Mouse (Mus musculus) kidney, embryonic 16.5 days (tissue): ENCODE data around the gene Epb41l1. TPM values are rescaled to one million over a fixed set of nuclear protein-coding genes. Genes with fewer than 3 reads are reported as not detected.

Experiments
- ATAC-seq: fragments of 200-750 bp; cut with Nextera tagmentation; 2 replicates; pipeline ENCODE4 v1.8.0; 2017; ENCODE audit warnings: moderate TSS enrichment; ENCODE audit not compliant: low FRiP score, low TSS enrichment
- H3K27ac ChIP-seq: fragments of 300-500 bp; sonication (generic); 2 replicates; pipeline ENCODE4 v1.5.1; 2014; ENCODE audit warnings: low read length
- H3K27me3 ChIP-seq: fragments of 300-500 bp; sonication (generic); 2 replicates; pipeline ENCODE4 v1.6.1; 2014; ENCODE audit warnings: low read length, control low read depth, mixed read lengths; ENCODE audit not compliant: insufficient read depth
- H3K36me3 ChIP-seq: fragments of 300-500 bp; sonication (generic); 2 replicates; pipeline ENCODE4 v1.6.1; 2014; ENCODE audit warnings: low read length, control low read depth, mixed read lengths; ENCODE audit not compliant: insufficient read depth
- H3K4me1 ChIP-seq: fragments of 300-500 bp; sonication (generic); 2 replicates; pipeline ENCODE4 v1.6.1; 2014; ENCODE audit warnings: low read length, control low read depth, mixed read lengths; ENCODE audit not compliant: insufficient read depth
- H3K4me2 ChIP-seq: fragments of 300-500 bp; sonication (generic); replicated peaks from 2 replicates; pipeline ENCODE4 v1.6.1; 2014; ENCODE audit warnings: low read depth, low read length
- H3K4me3 ChIP-seq: fragments of 300-500 bp; sonication (generic); 2 replicates; pipeline ENCODE4 v1.5.1; 2014; ENCODE audit warnings: mild to moderate bottlenecking, low read length
- H3K9ac ChIP-seq: fragments of 300-500 bp; sonication (generic); replicated peaks from 2 replicates; pipeline ENCODE4 v1.6.1; 2014; ENCODE audit warnings: low read length
- H3K9me3 ChIP-seq: fragments of 300-500 bp; sonication (generic); 2 replicates; pipeline ENCODE4 v1.6.1; 2016; ENCODE audit warnings: low read length, control low read depth
- WGBS: fragments of 180-500 bp; shearing (Covaris S2); extraction: QIAGEN DNeasy Blood & Tissue Kit; methylation state at CpG from one replicate; pipeline ENCODE4 v1.1.7; 2014; 5-methylcytosine and 5-hydroxymethylcytosine counted together
- polyA plus RNA-seq: library from polyadenylated mRNA; unstranded; fragments of >200 nt; fragmentation: Nextera tagmentation; extraction: Ambion mirVana; gene quantifications from 2 replicates; pipeline ENCODE4 v1.2.1, GENCODE M21; 2015

Epb41l1 gene
- polyA plus RNA-seq, 1 experiment from 2014 or later = 2.1 TPM

GRCm38 (mm10) chr2:156568647-156569046 is 147.9 kb downstream of the Epb41l1 start:
- WGBS = 90% methylated on average over 7 of the region's 7 CpGs
- H3K9me3 ChIP-seq = no peaks in the 10 kb centered on the region
- H3K4me1 ChIP-seq = no peaks in the 10 kb centered on the region
- peaks cover 26% of the 10 kb centered on the region for H3K36me3 ChIP-seq
- no peak overlapping the region for H3K9ac ChIP-seq
- no peaks in the 10 kb centered on the region for H3K27me3 ChIP-seq
- H3K27ac ChIP-seq = no peak overlapping the region
- no peak overlapping the region for H3K4me3 ChIP-seq
- H3K4me2 ChIP-seq = no peak overlapping the region
- no peak for ATAC-seq

GRCm38 (mm10) chr2:156569261-156569660 is 148.6 kb downstream of the Epb41l1 start:
- 89% methylated on average over 3 of the region's 3 CpGs for WGBS
- H3K4me3 ChIP-seq = no peak overlapping the region
- no peak for ATAC-seq
- no peaks in the 10 kb centered on the region for H3K27me3 ChIP-seq
- no peaks in the 10 kb centered on the region for H3K9me3 ChIP-seq
- no peaks in the 10 kb centered on the region for H3K4me1 ChIP-seq
- no peak overlapping the region for H3K4me2 ChIP-seq
- H3K36me3 ChIP-seq = peaks cover 24% of the 10 kb centered on the region
- H3K27ac ChIP-seq = no peak overlapping the region
- no peak overlapping the region for H3K9ac ChIP-seq

- WGBS = 55% methylated on average over 6 of the region's 6 CpGs
- no peaks in the 10 kb centered on the region for H3K27me3 ChIP-seq
- H3K4me1 ChIP-seq = no peaks in the 10 kb centered on the region
- H3K36me3 ChIP-seq = peaks cover 22% of the 10 kb centered on the region
- no peak overlapping the region for H3K27ac ChIP-seq
- no peak overlapping the region for H3K4me2 ChIP-seq
- ATAC-seq = no peak
- H3K4me3 ChIP-seq = no peak overlapping the region
- no peak overlapping the region for H3K9ac ChIP-seq
- H3K9me3 ChIP-seq = no peaks in the 10 kb centered on the region
These were observed 150.8 kb downstream of the Epb41l1 start for GRCm38 (mm10) chr2:156571521-156571920.

- Histone ChIP-seq H3K27ac (no peak overlapping the region), H3K4me1 (no peaks in the 10 kb centered on the region), H3K4me3 (no peak overlapping the region), H3K4me2 (no peak overlapping the region), H3K9ac (no peak overlapping the region), H3K9me3 (no peaks in the 10 kb centered on the region), H3K36me3 (no peaks in the 10 kb centered on the region), H3K27me3 (no peaks in the 10 kb centered on the region)
- 68% methylated on average over 7 of the region's 7 CpGs for WGBS
- no peak for ATAC-seq
These were observed 156.3 kb downstream of the Epb41l1 start for GRCm38 (mm10) chr2:156576850-156577587.

GRCm38 (mm10) chr2:156580507-156580906 is 159.8 kb downstream of the Epb41l1 start:
- Histone ChIP-seq H3K27ac (no peak overlapping the region), H3K9ac (no peak overlapping the region), H3K4me2 (no peak overlapping the region), H3K4me3 (no peak overlapping the region), H3K27me3 (no peaks in the 10 kb centered on the region), H3K4me1 (no peaks in the 10 kb centered on the region), H3K36me3 (no peaks in the 10 kb centered on the region), H3K9me3 (no peaks in the 10 kb centered on the region)
- no peak for ATAC-seq
- 78% methylated on average over 5 of the region's 5 CpGs for WGBS

- H3K4me2 ChIP-seq = no peak overlapping the region
- no peaks in the 10 kb centered on the region for H3K4me1 ChIP-seq
- H3K27ac ChIP-seq = no peak overlapping the region
- no peak overlapping the region for H3K4me3 ChIP-seq
- 59% methylated on average over 10 of the region's 10 CpGs for WGBS
- no peaks in the 10 kb centered on the region for H3K36me3 ChIP-seq
- ATAC-seq = no peak
- no peak overlapping the region for H3K9ac ChIP-seq
- H3K27me3 ChIP-seq = no peaks in the 10 kb centered on the region
- no peaks in the 10 kb centered on the region for H3K9me3 ChIP-seq
These were observed 160.5 kb downstream of the Epb41l1 start for GRCm38 (mm10) chr2:156581244-156581643.

- H3K27me3 ChIP-seq = no peaks in the 10 kb centered on the region
- ATAC-seq = no peak
- no peaks in the 10 kb centered on the region for H3K4me1 ChIP-seq
- H3K9ac ChIP-seq = no peak overlapping the region
- no peaks in the 10 kb centered on the region for H3K9me3 ChIP-seq
- no peak overlapping the region for H3K4me2 ChIP-seq
- WGBS = 80% methylated on average over 10 of the region's 10 CpGs
- no peak overlapping the region for H3K27ac ChIP-seq
- H3K4me3 ChIP-seq = no peak overlapping the region
- no peaks in the 10 kb centered on the region for H3K36me3 ChIP-seq
These were observed 162.2 kb downstream of the Epb41l1 start for GRCm38 (mm10) chr2:156582887-156583286.

- no peak overlapping the region for H3K27ac ChIP-seq
- no peak overlapping the region for H3K9ac ChIP-seq
- H3K9me3 ChIP-seq = no peaks in the 10 kb centered on the region
- no peaks in the 10 kb centered on the region for H3K4me1 ChIP-seq
- H3K36me3 ChIP-seq = no peaks in the 10 kb centered on the region
- no peak overlapping the region for H3K4me2 ChIP-seq
- no peaks in the 10 kb centered on the region for H3K27me3 ChIP-seq
- 63% methylated on average over 11 of the region's 11 CpGs for WGBS
- no peak overlapping the region for H3K4me3 ChIP-seq
- no peak for ATAC-seq
These were observed 163.6 kb downstream of the Epb41l1 start for GRCm38 (mm10) chr2:156584154-156584796.

- 46% methylated on average over 14 of the region's 14 CpGs for WGBS
- Histone ChIP-seq H3K27me3 (no peaks in the 10 kb centered on the region), H3K9me3 (no peaks in the 10 kb centered on the region), H3K4me3 (no peak overlapping the region), H3K36me3 (no peaks in the 10 kb centered on the region), H3K27ac (no peak overlapping the region), H3K9ac (no peak overlapping the region), H3K4me2 (no peak overlapping the region), H3K4me1 (no peaks in the 10 kb centered on the region)
- no peak for ATAC-seq
These were observed 164.2 kb downstream of the Epb41l1 start for GRCm38 (mm10) chr2:156584797-156585471.

GRCm38 (mm10) chr2:156589481-156589880 is 168.8 kb downstream of the Epb41l1 start:
- ATAC-seq = no peak
- no peak overlapping the region for H3K4me3 ChIP-seq
- H3K9ac ChIP-seq = no peak overlapping the region
- H3K9me3 ChIP-seq = no peaks in the 10 kb centered on the region
- H3K27ac ChIP-seq = no peak overlapping the region
- H3K4me2 ChIP-seq = no peak overlapping the region
- H3K4me1 ChIP-seq = no peaks in the 10 kb centered on the region
- no peaks in the 10 kb centered on the region for H3K36me3 ChIP-seq
- 87% methylated on average over 9 of the region's 9 CpGs for WGBS
- no peaks in the 10 kb centered on the region for H3K27me3 ChIP-seq
